Mouse (Mus musculus) heart, postnatal 36 days (tissue): ENCODE data around the gene Gm16381. TPM values are rescaled to one million over a fixed set of nuclear protein-coding genes. Genes with fewer than 3 reads are reported as not detected.
"Not testable (repeated sequence)": the region's sequence is repeated elsewhere in the genome, so short reads cannot be mapped to it uniquely, and the experiment has no call there.

ENCODE experiments used
- DNase-seq, 2 experiments: peaks; one replicate each; pipeline ENCODE4 v3.0.0; 2021 to 2022
- intact Hi-C: fragments of 180-260 bp; cut with DNase I; formaldehyde crosslinking; loops from one replicate; pipeline ENCODE4 v1.15.1; 2025
- total RNA-seq, 2 experiments: library from RNA; stranded (reverse); gene quantifications; 2 replicates each; pipeline ENCODE4 v1.2.3; 2021

Gm16381 gene
- not detected for total RNA-seq

DNA sequence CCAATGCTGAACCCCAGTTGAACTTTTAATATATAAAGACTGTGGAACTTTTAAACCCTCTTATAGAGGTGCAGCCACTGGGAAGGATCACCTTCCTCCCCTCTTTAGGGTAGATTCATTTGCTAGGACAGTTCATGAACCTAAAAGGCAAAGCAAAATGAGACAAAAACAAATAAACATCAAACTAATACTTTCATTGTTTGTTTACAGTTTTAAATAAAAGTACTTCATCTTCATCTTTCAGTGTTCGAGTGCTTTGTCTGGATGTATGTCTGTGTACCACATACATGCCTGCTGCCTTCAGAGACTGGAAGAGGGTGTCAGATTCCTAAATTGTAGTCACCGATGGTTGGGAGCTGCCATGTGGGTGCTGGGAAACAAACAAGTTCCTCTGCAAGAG, at the start of gene Gm16381:
Gene Gm16381, minus strand, starts transcription at position 101 of the 400 bp plus-strand sequence.
- intact Hi-C loops: not testable (repeated sequence)

GRCm38 (mm10) chr12:87652916-87653703, 8.7 kb upstream of the Gm16381 start:
- intact Hi-C loops, DNase-seq: not testable (repeated sequence)

More for the DNA sequence above, at the start of gene Gm16381:
- not testable (repeated sequence) for DNase-seq

GRCm38 (mm10) chr12:87618569-87618968, 25.9 kb downstream of the Gm16381 start, which contains the start of gene Gm4027:
Gene Gm4027, plus strand, starts transcription at chr12:87618869.
- intact Hi-C loops, DNase-seq: not testable (repeated sequence)

- DNase-seq, intact Hi-C loops: not testable (repeated sequence)
These were observed 42.0 kb downstream of the Gm16381 start, which contains the start of gene Oog1 for GRCm38 (mm10) chr12:87602388-87602787. Gene Oog1, plus strand, starts transcription at chr12:87602688.

DNA sequence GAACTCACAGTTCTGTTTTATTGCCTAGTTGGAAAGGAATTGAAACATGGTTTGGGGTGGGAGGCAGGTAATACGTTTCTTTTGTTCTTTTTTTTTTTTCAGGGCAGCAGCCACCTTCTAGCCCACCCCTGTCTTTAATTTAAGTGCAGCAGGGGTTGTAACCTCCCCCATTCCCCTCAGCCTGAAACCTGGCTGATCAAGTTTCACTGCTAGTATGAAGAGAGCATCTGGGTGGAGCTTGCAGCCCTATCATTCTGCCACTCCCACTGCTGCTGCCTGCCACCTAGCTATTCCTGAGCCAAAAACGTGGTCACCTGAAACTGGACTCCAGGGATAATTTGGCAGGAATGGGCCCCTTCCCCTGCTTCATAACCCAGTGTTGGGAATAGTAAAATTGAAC, 43.0 kb downstream of the Gm16381 start:
- intact Hi-C loops, DNase-seq: not testable (repeated sequence)

Other genes with a start within 250 kb of the Gm16381 start
- gene Slirp, start 200.7 kb downstream of the Gm16381 start, total RNA-seq: 100 to 1,000 TPM; 161 to 175 TPM
- 10 to 100 TPM in 1 of 2 experiments, 1 to 10 TPM in 1; 9.8 to 11.3 TPM for gene Alkbh1, start 200.6 kb downstream of the Gm16381 start, total RNA-seq
- 10 to 100 TPM; 48.1 to 52.9 TPM for gene Snw1, start 172.3 kb downstream of the Gm16381 start, total RNA-seq
- not detected for gene Gm5788, start 149.9 kb downstream of the Gm16381 start, total RNA-seq
- gene Gm8300, start 130.3 kb downstream of the Gm16381 start, total RNA-seq: not detected
- gene Oog1, start 41.9 kb downstream of the Gm16381 start, total RNA-seq: not detected
- gene Gm4027, start 25.8 kb downstream of the Gm16381 start, total RNA-seq: not detected
- not detected for gene Gm21319, start 131.1 kb upstream of the Gm16381 start, total RNA-seq
- gene Gm21936, start 150.9 kb upstream of the Gm16381 start, total RNA-seq: not detected
- gene BB287469, start 172.0 kb upstream of the Gm16381 start, total RNA-seq: not detected
- gene Gm2001, start 197.7 kb upstream of the Gm16381 start, total RNA-seq: not detected
- gene Gm2016, start 229.5 kb upstream of the Gm16381 start, total RNA-seq: not detected